Mouse (Mus musculus) stomach, postnatal 0 days (tissue): ENCODE results near the gene Trub2.
A peak's percentile ranks its signal among the peaks of the same experiment; 100 is the strongest.

Experiments
- CTCF ChIP-seq: IDR thresholded peaks from 2 replicates; pipeline ENCODE4 v1.5.1; 2016; ENCODE audit warnings: antibody characterized with exemption, low read depth, mild to moderate bottlenecking, moderate library complexity
- EP300 ChIP-seq: optimal IDR thresholded peaks from 2 replicates; pipeline ENCODE3; 2016; ENCODE audit warnings: antibody characterized with exemption

- TF ChIP-seq EP300 (peak; percentile 9), CTCF (peak; percentile 20; the same call in 1 of the 2 replicates)
Measured at GRCm38 (mm10) chr2:29820025-29820817, 31.9 kb upstream of the Trub2 start, which contains the start of gene Urm1.
